Mouse (Mus musculus) ES-Bruce4 (cell line): ENCODE measurements around the gene Ptpn13. TPM values are rescaled to one million over a fixed set of nuclear protein-coding genes. Genes with fewer than 3 reads are reported as not detected.

Experiments
- H3K27ac ChIP-seq: 2 replicates; pipeline ENCODE4 v1.5.1; 2012; ENCODE audit warnings: low read length, inconsistent platforms; ENCODE audit not compliant: insufficient read depth
- H3K27me3 ChIP-seq: 2 replicates; pipeline ENCODE4 v1.6.1; 2012; ENCODE audit warnings: mild to moderate bottlenecking, low read length, inconsistent platforms; ENCODE audit not compliant: control insufficient read depth, poor library complexity, insufficient read depth, severe bottlenecking
- H3K36me3 ChIP-seq: 2 replicates; pipeline ENCODE4 v1.6.1; 2012; ENCODE audit warnings: inconsistent platforms, mild to moderate bottlenecking, low read length, moderate library complexity; ENCODE audit not compliant: control insufficient read depth, poor library complexity, insufficient read depth, severe bottlenecking
- H3K4me1 ChIP-seq: one replicate; pipeline ENCODE4 v1.8.1; 2011; ENCODE audit warnings: low read length; ENCODE audit not compliant: control insufficient read depth, insufficient read depth
- H3K4me3 ChIP-seq: 2 replicates; pipeline ENCODE4 v1.5.1; 2011; ENCODE audit warnings: low read depth, mild to moderate bottlenecking, low read length
- H3K9ac ChIP-seq: 2 replicates; pipeline ENCODE4 v1.6.1; 2012; ENCODE audit warnings: low read depth, mild to moderate bottlenecking, inconsistent platforms; ENCODE audit not compliant: poor library complexity, severe bottlenecking
- H3K9me3 ChIP-seq: replicated peaks from 2 replicates; pipeline ENCODE4 v1.6.1; 2012; ENCODE audit warnings: mild to moderate bottlenecking, low read length, inconsistent platforms; ENCODE audit not compliant: control insufficient read depth, poor library complexity, insufficient read depth, severe bottlenecking
- CTCF ChIP-seq: IDR thresholded peaks from one replicate; pipeline ENCODE4 v1.8.1; 2011; ENCODE audit warnings: low read depth, low read length
- EP300 ChIP-seq: IDR thresholded peaks from 2 replicates; pipeline ENCODE4 v1.6.1; 2011; ENCODE audit warnings: low read depth, low read length; ENCODE audit not compliant: insufficient read depth
- POLR2A ChIP-seq: IDR thresholded peaks from one replicate; pipeline ENCODE4 v1.8.1; 2011; ENCODE audit warnings: low read length; ENCODE audit not compliant: insufficient read depth
- polyA plus RNA-seq: library from polyadenylated mRNA; stranded (reverse); fragments of >200 nt; gene quantifications from 2 replicates; pipeline ENCODE4 v1.2.4, GENCODE M21; 2011; ENCODE audit warnings: low read depth; ENCODE audit not compliant: missing spikeins, insufficient read depth, insufficient read length

Gene Ptpn13
- polyA plus RNA-seq, 1 experiment: 26.5 TPM

- peaks cover 5% of the 10 kb centered on the region for H3K4me1 ChIP-seq
- TF ChIP-seq CTCF (no peak), EP300 (0 out of 2 replicates have a peak, but pooled peaks have one; percentile 39)
- no peak overlapping the region for H3K4me3 ChIP-seq
- H3K9ac ChIP-seq: no peak overlapping the region
- no peaks in the 10 kb centered on the region for H3K36me3 ChIP-seq
- no peaks in the 10 kb centered on the region for H3K9me3 ChIP-seq
- no peak overlapping the region for H3K27ac ChIP-seq
- H3K27me3 ChIP-seq: no peaks in the 10 kb centered on the region
Observed at GRCm38 (mm10) chr5:103418009-103418408, 7.0 kb upstream of the Ptpn13 start.

- TF ChIP-seq POLR2A (no peak), EP300 (no peak), CTCF (no peak)
- Histone ChIP-seq H3K4me1 (peaks cover 5% of the 10 kb centered on the region), H3K9ac (no peak overlapping the region), H3K9me3 (no peaks in the 10 kb centered on the region), H3K27me3 (no peaks in the 10 kb centered on the region), H3K4me3 (no peak overlapping the region), H3K27ac (no peak overlapping the region), H3K36me3 (no peaks in the 10 kb centered on the region)
Observed at GRCm38 (mm10) chr5:103418886-103419285, 6.1 kb upstream of the Ptpn13 start.

- H3K27ac ChIP-seq: no peak overlapping the region
- H3K9me3 ChIP-seq: no peaks in the 10 kb centered on the region
- no peaks in the 10 kb centered on the region; the same call in 1 of the 2 replicates for H3K27me3 ChIP-seq
- no peak overlapping the region for H3K4me3 ChIP-seq
- no peak overlapping the region for H3K9ac ChIP-seq
- no peaks in the 10 kb centered on the region for H3K36me3 ChIP-seq
- peaks cover 5% of the 10 kb centered on the region for H3K4me1 ChIP-seq
- TF ChIP-seq CTCF (no peak), POLR2A (no peak), EP300 (no peak)
Observed at GRCm38 (mm10) chr5:103420568-103420967, 4.4 kb upstream of the Ptpn13 start.

GRCm38 (mm10) chr5:103422609-103423008 is 2.4 kb upstream of the Ptpn13 start:
- Histone ChIP-seq H3K9me3 (no peaks in the 10 kb centered on the region), H3K27ac (no peak overlapping the region), H3K36me3 (no peaks in the 10 kb centered on the region), H3K4me3 (no peak overlapping the region), H3K9ac (no peak overlapping the region), H3K4me1 (peaks cover 5% of the 10 kb centered on the region), H3K27me3 (peaks cover 2% of the 10 kb centered on the region)
- TF ChIP-seq EP300 (no peak), CTCF (no peak), POLR2A (no peak)

- H3K4me1 ChIP-seq: peaks cover 3% of the 10 kb centered on the region
- no peaks in the 10 kb centered on the region for H3K36me3 ChIP-seq
- H3K27ac ChIP-seq: no peak overlapping the region
- H3K9ac ChIP-seq: no peak overlapping the region
- H3K4me3 ChIP-seq: no peak overlapping the region
- no peaks in the 10 kb centered on the region for H3K9me3 ChIP-seq
- peaks cover 2% of the 10 kb centered on the region for H3K27me3 ChIP-seq
- TF ChIP-seq CTCF (no peak), EP300 (0 out of 2 replicates have a peak, but pooled peaks have one; percentile 26), POLR2A (no peak)
Observed at GRCm38 (mm10) chr5:103423305-103423926, 1.6 kb upstream of the Ptpn13 start.

DNA sequence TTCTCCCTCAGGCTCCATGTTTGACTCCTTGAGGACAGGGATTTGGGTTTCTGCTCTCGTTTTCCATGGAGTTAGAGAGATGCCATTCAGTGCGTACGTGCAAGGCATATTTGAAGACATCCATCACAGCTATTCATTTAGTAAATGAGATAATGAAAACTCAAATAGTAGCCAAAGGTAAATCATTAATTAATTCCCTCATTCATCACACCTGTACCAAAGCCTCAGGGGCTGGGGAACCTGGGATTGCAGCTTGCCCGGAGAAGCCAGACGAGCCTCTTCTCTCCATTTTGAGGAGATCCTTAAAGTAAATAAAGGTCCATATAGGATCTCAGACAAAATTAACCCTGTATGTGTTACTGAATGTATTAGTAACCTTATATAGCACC is 1.1 kb upstream of the Ptpn13 start:
- no peak overlapping the region for H3K4me3 ChIP-seq
- H3K36me3 ChIP-seq: no peaks in the 10 kb centered on the region
- H3K9ac ChIP-seq: no peak overlapping the region
- H3K27me3 ChIP-seq: peaks cover 2% of the 10 kb centered on the region
- TF ChIP-seq CTCF: no peak
- TF ChIP-seq EP300: no peak
- no peak for TF ChIP-seq POLR2A
- no peak overlapping the region for H3K27ac ChIP-seq
- H3K9me3 ChIP-seq: no peaks in the 10 kb centered on the region
- H3K4me1 ChIP-seq: peaks cover 3% of the 10 kb centered on the region
